Mouse (Mus musculus) embryonic facial prominence, embryonic 12.5 days (tissue): Measurements from ENCODE around the gene Pank1. TPM values are rescaled to one million over a fixed set of nuclear protein-coding genes. Genes with fewer than 3 reads are reported as not detected.

Source experiments
- ATAC-seq: fragments of 200-750 bp; cut with Nextera tagmentation; 2 replicates; pipeline ENCODE4 v1.8.0; 2017; ENCODE audit not compliant: insufficient number of reproducible peaks, insufficient read depth, low FRiP score, low TSS enrichment
- H3K27ac ChIP-seq: fragments of 300-500 bp; sonication (generic); 2 replicates; pipeline ENCODE4 v1.5.1; 2016; ENCODE audit warnings: mild to moderate bottlenecking
- H3K27me3 ChIP-seq: fragments of 300-500 bp; sonication (generic); 2 replicates; pipeline ENCODE4 v1.6.1; 2016; ENCODE audit warnings: mild to moderate bottlenecking, moderate library complexity
- H3K36me3 ChIP-seq: fragments of 300-500 bp; sonication (generic); 2 replicates; pipeline ENCODE4 v1.6.1; 2016; ENCODE audit warnings: mild to moderate bottlenecking
- H3K4me1 ChIP-seq: fragments of 300-500 bp; sonication (generic); 2 replicates; pipeline ENCODE4 v1.6.1; 2016
- H3K4me2 ChIP-seq: fragments of 300-500 bp; sonication (generic); replicated peaks from 2 replicates; pipeline ENCODE4 v1.6.1; 2016; ENCODE audit warnings: mild to moderate bottlenecking, moderate library complexity
- H3K4me3 ChIP-seq: fragments of 300-500 bp; sonication (generic); 2 replicates; pipeline ENCODE4 v1.5.1; 2016; ENCODE audit warnings: mild to moderate bottlenecking
- H3K9ac ChIP-seq: fragments of 300-500 bp; sonication (generic); 2 replicates; pipeline ENCODE4 v1.6.1; 2016; ENCODE audit warnings: mild to moderate bottlenecking, moderate library complexity
- H3K9me3 ChIP-seq: fragments of 300-500 bp; sonication (generic); 2 replicates; pipeline ENCODE4 v1.6.1; 2016; ENCODE audit warnings: mild to moderate bottlenecking, moderate library complexity
- WGBS: fragments of 180-500 bp; shearing (Covaris S2); methylation state at CpG from one replicate; pipeline ENCODE4 v1.1.7; 2016; 5-methylcytosine and 5-hydroxymethylcytosine counted together
- polyA plus RNA-seq: library from polyadenylated mRNA; unstranded; fragments of >200 nt; fragmentation: Nextera tagmentation; extraction: Ambion mirVana; gene quantifications from 2 replicates; pipeline ENCODE4 v1.2.1, GENCODE M21; 2016

Pank1 gene
- polyA plus RNA-seq, 1 experiment from 2014 or later = 9.6 TPM

DNA sequence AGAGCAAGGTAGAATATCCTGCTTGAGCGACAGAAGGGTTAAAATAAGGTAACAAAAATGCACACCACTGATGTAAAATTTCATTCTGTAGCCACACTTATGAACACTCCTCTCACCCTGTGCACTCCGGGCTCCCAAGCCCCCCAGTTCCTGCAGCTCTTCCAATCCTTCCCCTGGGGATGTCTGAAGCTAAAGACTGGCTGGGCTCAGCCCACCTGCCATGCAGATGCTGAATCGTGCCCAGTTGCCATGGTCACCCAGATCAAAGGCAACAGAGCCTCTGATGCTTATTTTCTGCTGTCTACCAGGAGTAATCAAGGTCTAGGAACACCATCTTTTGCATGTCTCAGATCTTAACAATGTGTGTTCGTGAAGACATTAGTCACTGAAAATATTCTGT, 64.6 kb downstream of the Pank1 start:
- ATAC-seq = no peak
- WGBS = 49% methylated on average over 4 of the region's 4 CpGs

GRCm38 (mm10) chr19:34813961-34814360, 65.3 kb downstream of the Pank1 start:
- 88% methylated on average over 6 of the region's 6 CpGs for WGBS
- Histone ChIP-seq H3K36me3 (no peaks in the 10 kb centered on the region), H3K9me3 (no peaks in the 10 kb centered on the region), H3K4me3 (no peak overlapping the region), H3K4me2 (no peak overlapping the region), H3K27ac (no peak overlapping the region), H3K9ac (no peak overlapping the region), H3K4me1 (no peaks in the 10 kb centered on the region), H3K27me3 (no peaks in the 10 kb centered on the region)
- no peak for ATAC-seq

More for the DNA sequence above, 64.6 kb downstream of the Pank1 start:
- no peak overlapping the region for H3K27ac ChIP-seq
- no peaks in the 10 kb centered on the region for H3K27me3 ChIP-seq
- no peaks in the 10 kb centered on the region for H3K4me1 ChIP-seq
- H3K9ac ChIP-seq = no peak overlapping the region
- no peak overlapping the region for H3K4me3 ChIP-seq
- H3K36me3 ChIP-seq = no peaks in the 10 kb centered on the region
- no peak overlapping the region for H3K4me2 ChIP-seq
- H3K9me3 ChIP-seq = no peaks in the 10 kb centered on the region

- H3K9me3 ChIP-seq = no peaks in the 10 kb centered on the region
- H3K27ac ChIP-seq = no peak overlapping the region
- H3K4me2 ChIP-seq = no peak overlapping the region
- no peaks in the 10 kb centered on the region for H3K27me3 ChIP-seq
- H3K9ac ChIP-seq = no peak overlapping the region
- no peaks in the 10 kb centered on the region for H3K36me3 ChIP-seq
- ATAC-seq = no peak
- H3K4me1 ChIP-seq = no peaks in the 10 kb centered on the region
- H3K4me3 ChIP-seq = no peak overlapping the region
- 95% methylated on average over 2 of the region's 2 CpGs for WGBS
Measured at GRCm38 (mm10) chr19:34813533-34813932, 65.7 kb downstream of the Pank1 start.

DNA sequence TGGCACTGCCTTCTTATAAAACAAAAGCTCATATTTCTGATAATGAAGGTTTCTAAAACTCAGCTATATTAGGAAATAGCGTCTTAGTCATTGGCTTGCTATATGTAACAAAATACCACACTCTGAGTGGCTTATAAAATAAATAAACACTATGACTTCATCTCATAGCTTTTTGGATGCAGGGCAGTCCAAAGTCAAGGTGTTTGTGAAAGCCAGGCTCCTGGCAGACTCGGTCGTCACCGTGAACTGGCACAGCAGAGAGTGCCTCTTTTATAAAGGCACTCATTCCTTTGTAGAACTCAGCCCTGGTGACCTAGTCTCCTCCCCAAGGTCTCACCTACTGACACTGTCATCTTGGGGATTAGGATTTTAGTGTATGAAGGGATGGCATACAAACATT, 66.5 kb downstream of the Pank1 start:
- Histone ChIP-seq H3K27ac (no peak overlapping the region), H3K4me1 (no peaks in the 10 kb centered on the region), H3K9me3 (no peaks in the 10 kb centered on the region), H3K36me3 (no peaks in the 10 kb centered on the region), H3K4me3 (no peak overlapping the region), H3K27me3 (no peaks in the 10 kb centered on the region), H3K9ac (no peak overlapping the region), H3K4me2 (no peak overlapping the region)
- WGBS = 82% methylated on average over 4 of the region's 4 CpGs
- no peak for ATAC-seq

- no peaks in the 10 kb centered on the region for H3K4me1 ChIP-seq
- no peak for ATAC-seq
- no peak overlapping the region for H3K27ac ChIP-seq
- WGBS = 88% methylated on average over 5 of the region's 5 CpGs
- H3K36me3 ChIP-seq = no peaks in the 10 kb centered on the region
- no peak overlapping the region for H3K4me3 ChIP-seq
- H3K4me2 ChIP-seq = no peak overlapping the region
- H3K9me3 ChIP-seq = no peaks in the 10 kb centered on the region
- no peaks in the 10 kb centered on the region for H3K27me3 ChIP-seq
- no peak overlapping the region for H3K9ac ChIP-seq
Measured at GRCm38 (mm10) chr19:34807173-34807572, 72.1 kb downstream of the Pank1 start.

GRCm38 (mm10) chr19:34805071-34805470, 74.2 kb downstream of the Pank1 start:
- WGBS = 60% methylated on average over 2 of the region's 2 CpGs
- H3K4me3 ChIP-seq = no peak overlapping the region
- no peak overlapping the region for H3K9ac ChIP-seq
- H3K27me3 ChIP-seq = no peaks in the 10 kb centered on the region
- no peaks in the 10 kb centered on the region for H3K9me3 ChIP-seq
- no peaks in the 10 kb centered on the region for H3K4me1 ChIP-seq
- H3K4me2 ChIP-seq = no peak overlapping the region
- no peak overlapping the region for H3K27ac ChIP-seq
- no peak for ATAC-seq
- no peaks in the 10 kb centered on the region for H3K36me3 ChIP-seq

DNA sequence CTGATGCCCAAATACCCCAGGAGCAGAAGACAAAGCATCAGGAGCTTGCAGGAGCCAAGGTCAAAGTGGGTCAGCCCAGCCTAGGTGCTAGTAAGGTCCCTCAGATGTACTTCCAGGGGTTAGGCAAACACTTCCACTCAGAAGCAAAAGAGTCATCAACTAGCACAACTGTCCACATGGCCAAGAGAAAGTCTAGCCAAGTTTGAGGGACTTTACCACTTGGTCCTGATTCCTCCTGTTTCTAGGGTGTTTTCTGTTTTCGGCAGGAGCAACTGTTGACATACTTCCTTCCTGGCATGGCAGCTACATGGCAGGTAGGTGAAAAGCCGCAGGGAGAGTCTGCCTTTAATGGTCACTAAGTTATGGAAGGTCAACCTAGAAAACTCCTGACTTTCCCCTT, 74.7 kb downstream of the Pank1 start:
- Histone ChIP-seq H3K4me1 (no peaks in the 10 kb centered on the region), H3K4me2 (no peak overlapping the region), H3K9ac (no peak overlapping the region), H3K36me3 (no peaks in the 10 kb centered on the region), H3K27me3 (no peaks in the 10 kb centered on the region), H3K9me3 (no peaks in the 10 kb centered on the region), H3K4me3 (no peak overlapping the region), H3K27ac (no peak overlapping the region)
- WGBS = 87% methylated on average over 2 of the region's 2 CpGs
- no peak for ATAC-seq

DNA sequence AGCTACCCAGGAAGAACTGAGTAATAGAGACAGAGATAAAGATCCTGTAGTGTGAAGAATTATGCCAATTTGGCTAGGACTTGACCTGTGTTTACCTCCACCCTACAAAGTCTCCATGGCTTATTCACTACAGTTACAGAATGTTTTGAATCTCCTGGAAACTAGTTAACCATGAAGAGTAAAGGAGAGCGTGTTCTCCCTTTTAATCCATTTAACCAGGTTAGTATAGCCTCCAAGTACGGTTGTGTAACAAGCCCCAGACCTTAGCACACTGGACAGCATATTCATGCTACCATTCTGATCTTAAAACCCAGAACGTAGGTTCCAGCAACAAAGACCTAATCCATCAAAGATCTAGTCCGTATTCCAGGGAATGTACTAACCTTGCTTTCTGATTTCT, 75.9 kb downstream of the Pank1 start:
- H3K9me3 ChIP-seq = no peaks in the 10 kb centered on the region
- no peak overlapping the region for H3K4me2 ChIP-seq
- H3K27ac ChIP-seq = no peak overlapping the region
- H3K4me1 ChIP-seq = no peaks in the 10 kb centered on the region
- H3K27me3 ChIP-seq = no peaks in the 10 kb centered on the region
- H3K9ac ChIP-seq = no peak overlapping the region
- no peak overlapping the region for H3K4me3 ChIP-seq
- 89% methylated on average over 4 of the region's 4 CpGs for WGBS
- ATAC-seq = no peak
- H3K36me3 ChIP-seq = no peaks in the 10 kb centered on the region

GRCm38 (mm10) chr19:34799644-34800267, 79.5 kb downstream of the Pank1 start:
- Histone ChIP-seq H3K27me3 (no peaks in the 10 kb centered on the region), H3K9ac (no peak overlapping the region), H3K4me2 (no peak overlapping the region), H3K27ac (no peak overlapping the region), H3K36me3 (no peaks in the 10 kb centered on the region), H3K9me3 (no peaks in the 10 kb centered on the region), H3K4me1 (no peaks in the 10 kb centered on the region), H3K4me3 (no peak overlapping the region)
- ATAC-seq = no peak
- 49% methylated on average over 5 of the region's 6 CpGs for WGBS

DNA sequence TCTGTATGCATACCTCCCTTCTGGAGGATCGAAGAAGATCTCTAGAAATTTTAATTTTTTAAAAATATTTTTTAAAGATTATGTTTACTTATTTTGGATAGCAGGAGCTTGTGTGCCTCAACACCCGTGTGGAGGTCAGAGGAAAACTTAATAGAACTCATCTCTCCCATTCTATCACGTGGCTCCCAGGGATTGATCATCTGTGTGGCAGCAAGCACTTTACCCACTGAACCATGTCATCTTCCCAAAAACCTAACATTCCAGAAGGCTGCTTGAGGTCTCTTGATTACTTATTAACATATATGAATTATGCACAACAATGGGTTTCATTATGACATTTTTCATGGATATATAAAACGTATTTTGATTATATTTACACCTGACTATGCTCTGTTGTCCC, 82.9 kb downstream of the Pank1 start:
- no peak overlapping the region for H3K27ac ChIP-seq
- no peaks in the 10 kb centered on the region for H3K27me3 ChIP-seq
- no peak for ATAC-seq
- no peak overlapping the region for H3K4me2 ChIP-seq
- no peak overlapping the region for H3K4me3 ChIP-seq
- H3K9ac ChIP-seq = no peak overlapping the region
- H3K4me1 ChIP-seq = no peaks in the 10 kb centered on the region
- no peaks in the 10 kb centered on the region for H3K36me3 ChIP-seq
- H3K9me3 ChIP-seq = no peaks in the 10 kb centered on the region
- WGBS = 81% methylated on average over 4 of the region's 4 CpGs

DNA sequence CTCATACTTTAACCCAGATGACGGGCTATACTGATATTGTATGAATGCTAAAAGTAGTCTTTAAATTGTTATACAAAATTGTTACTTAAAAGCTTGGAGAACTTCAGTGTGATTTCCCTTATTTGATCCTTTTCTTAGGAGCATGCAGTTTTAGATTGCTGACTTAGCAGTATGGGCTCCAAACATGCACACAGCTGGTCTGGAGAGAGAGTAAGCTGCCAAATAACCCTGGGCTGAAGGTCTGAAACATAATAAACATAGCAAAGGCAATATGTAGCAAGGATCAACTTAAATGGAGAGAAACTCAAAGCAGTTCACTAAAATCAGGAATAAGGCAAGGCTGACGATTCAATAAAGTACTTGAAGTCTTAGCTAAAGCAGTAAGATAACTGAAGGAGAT, 96.8 kb downstream of the Pank1 start:
- Histone ChIP-seq H3K36me3 (no peaks in the 10 kb centered on the region), H3K4me3 (no peak overlapping the region), H3K4me1 (no peaks in the 10 kb centered on the region), H3K9me3 (no peaks in the 10 kb centered on the region), H3K27ac (no peak overlapping the region), H3K9ac (no peak overlapping the region), H3K4me2 (no peak overlapping the region), H3K27me3 (no peaks in the 10 kb centered on the region)
- ATAC-seq = no peak
- 88% methylated on average over 2 of the region's 2 CpGs for WGBS

DNA sequence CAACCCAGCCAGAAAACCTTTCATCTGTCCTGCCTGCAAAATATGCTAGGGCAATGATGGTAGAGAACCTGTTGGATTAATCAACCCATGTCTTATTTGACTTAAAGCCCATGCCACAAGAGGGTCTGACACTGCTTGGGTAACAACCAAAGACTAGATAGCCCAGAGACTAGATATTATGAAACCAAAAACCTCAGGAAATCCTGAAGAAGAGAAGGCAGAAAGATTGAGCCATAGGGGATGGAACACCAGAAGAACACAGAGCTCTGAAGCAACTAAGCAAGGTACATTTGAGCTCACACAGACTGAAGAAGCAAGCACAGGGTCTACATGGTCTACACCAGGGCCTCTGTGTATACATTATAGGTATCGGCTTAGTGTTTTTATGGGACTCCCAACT, 100.3 kb downstream of the Pank1 start:
- H3K9ac ChIP-seq = no peak overlapping the region
- WGBS = 100% methylated on average over 1 of the region's 1 CpGs
- no peak overlapping the region for H3K27ac ChIP-seq
- H3K27me3 ChIP-seq = no peaks in the 10 kb centered on the region
- no peak overlapping the region for H3K4me2 ChIP-seq
- no peaks in the 10 kb centered on the region for H3K36me3 ChIP-seq
- H3K4me3 ChIP-seq = no peak overlapping the region
- no peaks in the 10 kb centered on the region for H3K4me1 ChIP-seq
- no peaks in the 10 kb centered on the region for H3K9me3 ChIP-seq
- no peak for ATAC-seq

- no peak overlapping the region for H3K4me2 ChIP-seq
- no peaks in the 10 kb centered on the region for H3K27me3 ChIP-seq
- no peak overlapping the region for H3K27ac ChIP-seq
- H3K36me3 ChIP-seq = no peaks in the 10 kb centered on the region
- no peak overlapping the region for H3K9ac ChIP-seq
- H3K9me3 ChIP-seq = no peaks in the 10 kb centered on the region
- no peak for ATAC-seq
- no peak overlapping the region for H3K4me3 ChIP-seq
- H3K4me1 ChIP-seq = no peaks in the 10 kb centered on the region
Measured at GRCm38 (mm10) chr19:34778098-34778497, 101.2 kb downstream of the Pank1 start.
